Mouse (Mus musculus): ENCODE measurements at regions not wholly inside any gene's neighbourhood (a gene's known extent, or its start where the extent isn't known, plus 50 kb on each side); places are given as distances from the start of the nearest gene placed in this dataset.

GRCm38 (mm10) chr5:103309806-103310525 is 98.8 kb upstream of the Mapk10 start:
- DNase-seq (ENCODE audit: low read depth, low spot score), result no peak

GRCm38 (mm10) chr5:103305716-103306447 is 94.7 kb upstream of the Mapk10 start:
- no peak for DNase-seq (ENCODE audit: low read depth, low spot score)

GRCm38 (mm10) chr5:103304975-103305374 is 93.8 kb upstream of the Mapk10 start:
- DNase-seq (ENCODE audit: low read depth, low spot score), result no peak

DNA sequence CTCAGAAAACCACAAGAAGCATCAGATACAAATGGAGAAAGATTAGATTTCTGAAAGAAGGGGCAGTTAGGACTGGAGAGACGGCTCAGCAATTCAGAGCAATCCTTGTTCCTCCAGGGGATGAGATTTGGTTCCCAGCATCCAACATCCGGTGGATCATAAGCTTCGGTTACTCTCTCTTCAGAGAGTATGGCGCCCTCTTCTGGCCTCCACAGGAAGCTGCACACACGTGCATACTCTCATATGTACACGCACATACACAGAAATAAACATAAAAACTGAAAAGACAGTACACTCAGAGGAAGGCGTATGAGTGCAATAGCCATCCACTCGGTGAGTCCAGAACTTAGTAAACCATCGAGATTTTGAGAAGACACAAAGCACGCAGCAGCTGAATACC is 91.6 kb upstream of the Mapk10 start:
- no peak for DNase-seq (ENCODE audit: low read depth, low spot score)

DNA sequence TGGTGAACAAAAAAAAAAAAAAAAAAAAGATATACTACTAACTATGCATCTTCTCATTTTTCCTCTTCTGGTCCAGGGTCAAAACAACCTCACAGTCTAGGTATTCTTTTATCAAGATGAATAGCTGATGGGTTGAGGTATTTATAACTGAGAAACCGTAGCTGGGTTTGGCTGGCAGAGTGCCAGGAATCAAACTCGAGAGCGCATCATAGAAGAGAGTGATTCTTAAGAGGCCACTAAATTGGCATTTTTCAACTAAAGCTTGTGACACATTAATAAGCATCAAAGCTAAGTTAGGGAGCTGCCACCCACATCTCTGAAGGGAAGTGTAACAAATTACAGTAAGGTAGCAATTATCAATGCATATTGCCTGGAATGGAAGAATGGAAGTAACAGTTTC is 90.2 kb upstream of the Mapk10 start:
- no peak for DNase-seq (ENCODE audit: low read depth, low spot score)

GRCm38 (mm10) chr5:103293953-103294352 is 82.8 kb upstream of the Mapk10 start:
- no peak for DNase-seq (ENCODE audit: low read depth, low spot score)

- no peak for DNase-seq (ENCODE audit: low read depth, low spot score)
Observed at GRCm38 (mm10) chr5:103291691-103292090, 80.6 kb upstream of the Mapk10 start.

DNA sequence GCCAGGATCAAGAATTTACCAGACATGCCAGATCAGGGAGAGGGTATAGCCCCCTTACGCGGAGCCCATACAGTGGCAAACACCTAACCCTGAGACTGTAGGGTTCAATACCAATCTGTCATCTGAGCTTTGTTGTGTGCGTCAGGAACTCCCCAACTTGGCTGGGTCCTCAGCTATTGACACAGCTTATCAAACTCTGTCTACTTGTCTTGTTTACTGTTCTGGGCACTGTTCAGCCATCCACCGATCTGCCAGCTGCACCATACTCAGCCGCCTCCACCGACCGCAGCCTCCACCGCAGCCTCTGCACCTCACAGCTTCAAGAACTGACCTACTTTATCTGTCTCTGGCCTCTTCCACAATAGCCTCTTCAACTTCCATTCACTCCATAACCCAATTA is 80.1 kb upstream of the Mapk10 start:
- no peak for DNase-seq (ENCODE audit: low read depth, low spot score)

DNA sequence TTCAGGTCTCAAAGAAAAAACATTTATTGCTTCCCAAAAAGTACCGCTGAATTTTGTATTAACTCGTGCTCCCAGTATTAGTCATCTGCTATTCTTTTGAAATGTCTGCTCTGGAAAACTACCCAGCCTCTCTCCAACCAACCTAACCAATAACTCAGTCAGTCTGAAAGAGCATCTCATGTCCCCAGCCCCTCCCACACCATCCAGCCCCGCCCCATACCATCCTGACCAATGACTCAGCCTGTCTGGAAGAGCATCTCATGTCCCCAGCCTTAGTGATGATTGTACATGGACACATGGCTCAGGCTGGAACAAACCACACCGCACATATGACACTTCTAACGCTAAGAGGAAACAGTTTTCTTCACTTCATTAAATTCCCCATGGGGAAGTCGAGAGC is 58.1 kb upstream of the Mapk10 start:
- no peak for DNase-seq (ENCODE audit: low read depth, low spot score)

DNA sequence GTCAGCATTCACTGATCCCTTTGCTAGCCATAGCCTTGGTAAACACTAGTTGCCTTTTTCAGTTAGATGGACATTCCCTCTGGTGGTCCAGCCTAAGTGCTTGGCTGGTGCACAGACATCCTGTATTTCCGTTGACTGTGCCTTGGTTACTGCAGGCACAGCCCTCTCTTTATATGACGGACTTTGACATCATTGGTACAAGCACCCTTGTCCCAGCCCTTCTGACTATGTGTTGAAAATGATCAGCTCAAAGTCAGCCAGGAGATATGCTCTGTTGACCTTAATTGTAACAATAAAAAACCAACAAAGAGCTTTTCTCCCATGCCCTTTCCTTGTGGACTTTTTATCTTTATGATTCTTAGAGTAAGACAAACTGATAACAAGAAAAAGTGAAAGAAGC is 53.8 kb upstream of the Mapk10 start:
- no peak for DNase-seq (ENCODE audit: low read depth, low spot score)

- no peak for DNase-seq (ENCODE audit: low read depth, low spot score)
Observed at GRCm38 (mm10) chr5:103261406-103261805, 50.3 kb upstream of the Mapk10 start.

Measured in CD4-positive, CD25-positive, alpha-beta regulatory T cell, adult 2 months (primary cell).